Mouse (Mus musculus) thymus, postnatal 4 days (tissue): ENCODE measurements around the gene Scgb1b7.
"Not testable (repeated sequence)": the region's sequence is repeated elsewhere in the genome, so short reads cannot be mapped to it uniquely, and the experiment has no call there.

ENCODE experiments used
- DNase-seq: peaks from one replicate; pipeline ENCODE4 v3.0.0; 2021

The Scgb1b7 gene

GRCm38 (mm10) chr7:31712365-31712764 lies at the start of gene Scgb1b7:
Gene Scgb1b7 (plus strand): TSS chr7:31712665.
- not testable (repeated sequence) for DNase-seq

- DNase-seq = not testable (repeated sequence)
Observed at GRCm38 (mm10) chr7:31705657-31706056, 6.8 kb upstream of the Scgb1b7 start, which contains the start of gene Scgb2b7. Gene Scgb2b7 (minus strand): TSS chr7:31705757.
